Mouse (Mus musculus) small intestine, adult 2 months (tissue): ENCODE data around the gene Cxcr5.
A peak's percentile ranks its signal among the peaks of the same experiment; 100 is the strongest.

Source experiments
- CTCF ChIP-seq: fragments of 200-500 bp; IDR thresholded peaks from 2 replicates; pipeline ENCODE4 v1.5.1; 2012; ENCODE audit warnings: low read depth, mild to moderate bottlenecking, control low read depth, inconsistent platforms, low read length, moderate library complexity, mixed read lengths; ENCODE audit not compliant: insufficient replicate concordance, insufficient read length; ENCODE audit errors: extremely low read depth
- POLR2A ChIP-seq: fragments of 200-500 bp; IDR thresholded peaks from 2 replicates; pipeline ENCODE4 v1.6.1; 2012; ENCODE audit warnings: low read depth, mild to moderate bottlenecking, control low read depth, inconsistent platforms, low read length, moderate library complexity

- TF ChIP-seq CTCF = peak; percentile 2; the same call in 1 of the 2 replicates
- TF ChIP-seq POLR2A = no peak
Measured at GRCm38 (mm10) chr9:44478959-44479605, 82.6 kb downstream of the Cxcr5 start.
